Mouse (Mus musculus) frontal cortex, adult 2 months (tissue): ENCODE results near the gene Scoc. TPM values are rescaled to one million over a fixed set of nuclear protein-coding genes. Genes with fewer than 3 reads are reported as not detected.
"Not testable (repeated sequence)": the region's sequence is repeated elsewhere in the genome, so short reads cannot be mapped to it uniquely, and the experiment has no call there.

Experiments used
- DNase-seq, 2 experiments: peaks; one replicate each; pipeline ENCODE4 v3.0.0; 2022; ENCODE audit warnings: low spot score in 1 of 2; ENCODE audit errors: extremely low spot score in 1 of 2
- polyA plus RNA-seq: library from polyadenylated mRNA; depleted of rRNA; stranded (reverse); fragments of >200 nt; gene quantifications from 2 replicates; pipeline ENCODE4 v1.2.3, GENCODE M21; 2012; rRNA removed

The Scoc gene
- 264 and 324 TPM in 2 replicates for polyA plus RNA-seq

DNA sequence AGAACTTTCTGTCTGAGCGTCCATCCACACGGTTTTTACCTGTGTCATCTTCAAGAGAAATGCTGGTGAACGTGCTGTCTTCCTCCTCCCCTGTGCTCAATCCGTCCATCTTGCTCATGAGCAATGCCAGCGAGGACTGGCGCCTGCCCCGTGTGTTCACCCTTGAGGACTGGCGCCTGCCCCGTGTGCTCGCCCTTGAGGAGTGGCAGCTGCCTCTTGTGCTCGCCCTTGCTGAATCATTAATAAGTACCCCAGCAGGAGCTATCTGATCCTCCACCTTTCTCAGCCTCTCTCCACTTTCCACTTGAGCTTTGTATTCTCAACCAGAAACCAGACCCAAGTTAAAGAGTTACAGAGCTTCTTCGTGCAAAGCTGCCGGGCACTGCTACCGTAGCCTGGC is at the start of gene Scoc:
Scoc (minus strand) TSS at position 170 of the 400 bp plus-strand sequence.
- no peak for DNase-seq

DNA sequence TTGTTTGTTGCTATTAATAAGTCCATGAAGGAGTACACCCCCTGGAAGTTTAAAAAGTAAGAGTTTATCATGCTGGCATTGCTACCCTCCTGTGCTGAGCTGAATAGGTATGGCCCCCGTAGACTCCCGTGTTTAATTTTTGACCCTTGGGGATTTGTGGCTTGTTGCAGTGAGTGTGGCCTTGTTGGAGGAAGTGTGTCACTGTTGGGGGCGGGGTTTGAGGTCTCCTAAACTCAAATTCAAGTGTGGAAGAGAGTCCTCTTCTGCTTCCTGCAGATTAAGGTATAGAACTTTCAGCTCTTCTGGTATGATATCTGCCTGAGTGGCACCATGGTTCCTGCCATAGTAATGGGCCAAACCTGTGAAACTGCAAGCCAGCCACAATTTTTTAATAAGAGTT is 1.4 kb upstream of the Scoc start:
- DNase-seq: no peak

DNA sequence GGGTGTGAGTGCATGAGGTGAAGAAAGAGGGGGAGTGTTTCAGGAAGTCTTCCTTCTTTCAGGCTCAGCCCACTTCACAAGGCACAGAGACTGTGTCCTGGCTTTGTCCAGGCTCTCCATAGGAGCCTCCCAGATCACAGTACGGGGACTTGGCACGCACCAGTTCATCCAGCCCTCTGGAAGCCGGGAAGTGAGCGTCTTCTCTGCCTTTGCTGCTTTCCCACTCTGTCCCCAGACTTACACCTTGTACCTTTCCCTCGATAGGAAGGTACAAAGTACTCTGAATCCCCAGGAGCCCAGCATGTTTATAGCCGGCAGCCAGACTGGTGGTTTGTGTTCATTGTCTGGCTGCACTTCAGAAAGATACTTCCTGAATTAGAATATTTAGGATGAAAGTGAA is 1.1 kb downstream of the Scoc start:
- no peak for DNase-seq

DNA sequence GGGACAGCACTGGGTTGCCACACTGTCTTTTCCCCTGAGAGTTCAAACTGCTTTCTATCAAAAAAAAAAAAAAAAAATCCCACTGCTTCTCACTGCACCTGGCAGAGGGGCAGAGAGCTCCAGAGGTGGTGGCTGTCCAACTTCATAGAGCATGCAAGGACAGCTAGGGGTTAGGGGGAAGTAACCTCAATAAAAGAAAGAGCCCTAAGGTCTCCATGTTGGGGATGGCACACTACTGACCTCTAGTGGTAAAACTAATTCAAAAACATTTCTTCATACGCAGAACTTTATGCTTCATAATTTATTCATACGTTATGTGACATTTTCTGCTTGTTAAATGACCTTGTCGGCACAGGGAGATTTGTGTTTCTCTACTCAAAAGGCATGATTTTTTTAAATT is 7.1 kb downstream of the Scoc start:
- peak in 1 of 2 experiments; percentile 26 for DNase-seq

DNA sequence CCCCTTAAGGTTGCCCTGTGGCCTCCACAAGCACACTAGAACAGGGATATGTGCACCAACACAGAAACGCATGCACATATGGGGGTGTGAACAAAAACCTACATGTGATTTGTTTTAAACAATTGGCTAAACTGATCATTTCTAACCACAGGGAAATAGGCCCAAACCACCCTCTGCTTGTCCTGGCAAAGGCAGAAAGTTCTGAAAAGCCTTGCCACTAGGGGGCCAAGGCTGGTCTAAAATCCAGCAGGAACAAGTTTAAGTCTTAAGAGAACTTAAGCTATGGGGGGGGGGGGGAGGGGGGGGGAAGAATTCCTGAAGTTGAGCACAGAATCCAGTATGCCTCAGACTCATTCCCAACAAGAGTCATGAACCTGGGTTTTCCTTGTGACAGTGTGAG is 8.2 kb downstream of the Scoc start:
- DNase-seq: peak in 1 of 2 experiments; percentile 34

DNA sequence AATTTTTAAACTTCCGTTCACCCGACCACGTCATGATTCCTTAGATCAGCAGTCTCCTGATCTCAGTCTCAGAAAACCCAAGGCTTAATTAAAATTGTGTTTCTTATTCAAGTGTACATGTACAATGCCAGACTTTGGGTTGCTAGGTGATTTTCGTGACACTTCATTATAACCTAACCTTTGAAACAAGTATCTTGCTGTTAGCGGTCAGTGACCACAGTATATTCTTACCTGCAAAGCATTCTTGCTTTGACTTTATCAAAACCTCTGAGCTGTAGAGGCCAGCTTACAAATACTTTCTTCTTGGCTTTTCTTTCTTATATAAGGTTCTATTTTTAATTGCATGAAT is 15.2 kb downstream of the Scoc start:
- DNase-seq: peak in 1 of 2 experiments; percentile 8

DNA sequence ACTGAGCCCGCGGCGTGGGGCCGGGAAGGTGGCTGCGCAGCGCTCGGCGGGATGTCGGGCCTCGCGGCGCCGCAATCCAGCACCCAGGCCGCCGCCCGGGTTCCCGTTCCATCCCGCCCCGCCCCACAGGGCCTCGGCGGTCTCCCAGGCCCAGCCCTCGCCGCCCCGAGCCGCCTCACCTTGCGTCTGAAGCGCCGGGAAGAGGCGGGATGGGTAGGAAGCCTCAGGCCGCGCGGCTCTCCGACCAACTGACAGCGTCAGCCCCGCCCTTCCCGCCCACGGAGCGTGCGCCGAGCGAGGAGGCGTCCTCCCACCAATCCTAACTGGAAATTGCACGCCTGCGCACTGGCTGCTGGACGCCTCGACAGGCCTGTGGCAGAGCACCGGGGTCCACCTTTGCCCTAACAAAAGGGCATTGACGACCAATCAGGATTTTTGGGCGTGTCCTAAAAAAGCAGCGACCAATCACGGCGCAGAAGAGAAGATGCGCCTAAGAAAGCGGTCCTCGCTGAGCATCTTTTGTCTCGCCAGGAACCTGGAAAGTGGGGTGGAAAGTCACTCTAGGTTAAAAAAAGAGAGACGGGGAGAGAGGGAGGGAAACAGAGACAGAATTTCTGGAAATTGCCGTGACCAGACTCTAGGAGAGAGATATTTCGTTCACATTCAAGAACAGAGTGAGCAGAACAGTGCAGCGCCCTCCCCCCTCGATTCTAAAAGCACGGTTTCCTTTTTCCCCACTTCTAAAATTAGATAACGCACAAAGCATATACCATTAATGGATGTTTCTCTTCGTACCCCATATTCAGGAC is 15.7 kb downstream of the Scoc start:
- DNase-seq: peak; percentile 95 to 96

DNA sequence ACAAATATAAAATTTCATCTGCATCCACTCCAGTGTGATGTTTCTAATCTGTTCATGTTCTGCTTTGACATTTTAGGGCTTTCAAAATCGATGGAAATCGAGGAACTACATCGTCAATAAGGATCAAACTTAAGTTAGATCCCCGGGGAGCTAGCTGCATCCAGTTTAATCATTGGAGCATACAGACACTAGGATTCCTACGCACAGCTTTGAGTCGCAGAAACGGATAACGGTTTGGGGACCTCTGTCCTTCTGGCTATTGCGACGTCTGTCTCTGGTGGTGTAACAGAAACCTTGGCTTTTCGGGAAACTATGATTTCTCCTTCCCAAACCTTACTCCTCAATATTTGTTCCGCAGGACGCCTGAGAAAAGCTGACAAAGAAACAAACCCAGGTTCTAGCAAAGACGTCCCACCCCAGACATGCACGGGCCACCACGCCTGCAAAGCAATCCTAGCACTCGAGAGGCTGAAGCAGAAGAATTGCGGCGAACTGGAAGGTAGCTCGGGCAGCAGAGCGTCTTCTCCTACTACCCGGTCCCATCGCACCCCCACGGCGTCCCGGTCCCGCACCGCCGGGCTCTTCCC is 16.4 kb downstream of the Scoc start:
- peak in 1 of 2 experiments; percentile 15 for DNase-seq

DNA sequence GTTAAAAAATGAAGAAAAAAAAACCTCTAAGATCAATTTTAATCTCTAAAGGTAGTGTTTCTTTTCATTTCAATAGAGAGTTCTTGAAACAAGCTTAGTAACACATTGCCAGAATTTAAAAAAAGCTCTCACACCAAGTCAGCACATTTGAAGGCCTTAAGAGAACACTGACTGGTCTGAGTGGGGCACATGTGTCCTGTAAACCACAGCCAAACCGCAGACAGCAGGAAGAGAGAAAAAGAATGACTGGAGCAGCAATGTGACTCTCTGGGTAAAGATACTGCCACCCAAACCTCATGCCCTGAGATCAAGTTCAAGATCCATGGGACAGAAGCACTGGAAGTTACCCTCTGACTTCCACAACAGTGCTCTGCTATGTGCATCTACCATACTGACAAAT is 21.1 kb downstream of the Scoc start:
- no peak for DNase-seq

DNA sequence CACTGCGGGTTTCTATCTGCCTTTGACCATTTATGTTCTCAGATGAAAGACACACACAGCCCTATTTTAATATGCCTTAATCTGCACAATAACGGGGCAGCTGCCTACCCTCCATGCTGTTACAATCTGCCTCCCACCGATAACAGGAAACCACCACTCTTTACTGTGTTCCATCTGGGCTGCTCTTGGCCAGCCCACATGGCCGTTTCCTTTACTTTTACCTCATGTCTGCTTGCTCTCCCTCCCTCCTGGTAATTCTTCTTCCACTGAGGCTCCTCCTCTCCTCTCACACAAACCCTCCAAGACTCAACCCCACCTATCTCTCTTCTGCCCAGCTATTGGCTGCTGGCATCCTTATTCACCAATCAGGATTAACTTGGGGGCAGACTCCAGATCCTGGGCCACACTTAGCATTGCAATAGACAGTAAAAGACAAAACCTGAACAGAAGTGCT is 29.1 kb downstream of the Scoc start:
- DNase-seq: no peak

DNA sequence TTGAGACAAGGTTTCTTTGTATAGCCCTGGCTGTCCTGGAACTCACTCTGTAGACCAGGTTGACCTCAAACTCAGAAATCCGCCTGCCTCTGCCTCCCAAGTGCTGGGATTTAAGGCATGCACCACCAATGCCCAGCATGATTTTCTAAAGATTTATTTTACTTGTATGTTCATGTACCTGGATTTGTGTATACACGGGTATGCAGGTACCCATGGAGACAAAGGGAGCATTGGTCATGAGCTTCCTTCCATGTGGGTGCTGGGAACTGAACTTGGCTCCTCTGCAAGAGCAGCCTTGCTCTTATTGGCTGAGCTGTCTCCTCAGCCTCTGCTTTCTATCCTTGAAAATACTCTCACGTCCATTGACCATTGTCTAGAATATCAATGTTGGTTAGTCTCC is 29.6 kb downstream of the Scoc start:
- DNase-seq: not testable (repeated sequence)

DNA sequence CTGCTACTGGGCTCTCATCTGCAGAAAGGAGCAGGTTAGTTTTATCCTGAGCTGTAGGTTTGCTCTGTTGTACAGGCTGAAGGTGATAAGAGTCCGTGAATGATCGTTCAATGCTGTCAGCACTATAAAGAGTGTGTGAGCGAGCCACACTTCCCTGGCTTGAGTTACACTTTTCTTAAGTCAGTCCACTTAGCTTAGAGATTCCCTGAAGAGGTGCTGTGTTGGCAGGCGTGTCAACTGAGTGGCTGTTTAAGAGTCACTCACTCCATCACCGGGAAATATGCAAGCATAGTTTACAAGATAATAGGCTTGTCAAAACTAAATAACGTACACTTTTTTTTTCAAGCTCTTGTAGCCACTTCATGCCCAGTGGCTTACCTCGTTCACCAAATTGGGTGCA is 31.2 kb downstream of the Scoc start:
- no peak for DNase-seq

DNA sequence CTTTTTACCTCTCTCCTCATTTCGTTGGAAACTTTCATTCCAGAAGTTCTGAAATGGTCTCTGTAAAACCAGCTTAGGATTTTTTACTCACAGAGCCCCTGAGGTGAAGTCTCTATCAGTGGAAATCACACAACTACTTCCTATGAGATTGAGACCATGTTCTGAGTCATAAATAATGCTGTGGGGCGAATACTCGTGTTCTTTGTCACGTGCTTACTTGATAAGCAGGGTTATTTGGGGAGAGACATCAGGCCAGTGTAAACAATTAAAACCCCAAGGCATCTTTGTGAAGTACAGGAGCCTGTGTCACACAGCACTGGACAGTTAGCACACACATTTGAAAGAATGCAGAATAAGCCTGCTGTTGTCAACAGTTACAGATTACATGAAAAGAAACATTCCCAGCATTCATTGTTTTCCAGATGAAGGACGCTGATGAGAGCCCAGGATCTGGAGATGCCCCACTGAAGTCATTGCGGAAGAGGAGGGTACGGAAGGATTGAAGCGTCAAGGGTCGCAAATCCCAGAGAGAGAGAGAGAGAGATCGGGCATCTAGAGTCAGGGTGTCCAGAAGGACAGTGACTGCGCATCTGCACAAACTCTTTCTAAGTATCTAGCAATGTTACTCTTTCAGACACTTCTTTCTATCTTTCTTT is 32.0 kb downstream of the Scoc start:
- DNase-seq: no peak

DNA sequence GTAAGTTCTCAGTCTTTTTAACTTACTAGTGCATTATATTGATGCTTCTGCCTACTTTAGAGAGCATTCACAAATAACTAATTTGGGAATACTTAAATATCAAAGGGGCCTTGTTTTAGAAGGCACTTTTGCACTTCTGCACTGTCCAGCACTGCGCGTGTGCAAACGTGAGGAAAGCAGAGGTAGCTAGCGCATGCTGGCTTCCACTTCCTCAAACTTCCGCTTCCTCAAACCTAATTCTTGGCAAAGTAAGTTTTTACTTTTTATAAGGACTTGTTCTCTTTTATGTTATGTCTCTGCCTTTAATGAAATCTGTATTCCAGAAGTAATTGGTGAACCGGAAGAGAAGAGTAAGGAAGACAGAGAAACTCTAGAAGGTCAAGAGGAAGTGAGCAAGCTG is 33.0 kb downstream of the Scoc start:
- DNase-seq: no peak

DNA sequence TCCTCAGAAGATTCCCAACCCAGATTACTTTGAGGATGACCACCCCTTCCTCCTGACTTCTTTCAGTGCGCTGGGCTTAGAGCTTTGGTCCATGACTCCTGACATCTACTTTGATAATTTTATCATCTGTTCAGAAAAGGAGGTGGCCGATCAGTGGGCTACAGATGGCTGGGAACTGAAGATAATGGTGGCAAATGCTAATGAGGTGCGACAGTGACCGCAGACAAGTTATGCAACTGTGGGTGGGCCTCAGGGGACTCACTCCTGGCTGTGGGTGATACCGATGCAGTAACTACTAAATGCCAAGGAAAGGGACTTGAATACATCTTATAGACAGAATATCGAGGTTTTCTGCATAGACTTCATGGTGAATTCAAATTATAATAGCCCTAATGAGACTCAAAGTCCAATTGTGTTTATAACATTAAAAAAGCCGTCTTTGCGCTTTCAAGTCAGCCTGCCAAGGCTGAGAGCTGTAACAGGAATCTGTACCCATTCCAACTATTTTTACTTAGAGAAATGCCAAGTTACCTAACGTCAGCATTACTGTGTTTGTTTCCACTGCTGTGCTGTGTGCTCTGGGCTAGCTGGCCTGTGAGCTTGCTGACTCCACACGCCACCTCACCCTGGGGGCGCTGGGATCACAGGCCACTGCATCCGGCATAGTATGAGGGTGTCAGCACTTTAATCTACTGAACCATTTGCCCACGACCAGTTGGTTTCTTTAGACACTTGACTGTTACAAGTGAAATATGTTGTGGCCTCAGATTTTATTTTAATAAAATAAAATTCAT is 35.0 kb downstream of the Scoc start:
- DNase-seq: no peak

DNA sequence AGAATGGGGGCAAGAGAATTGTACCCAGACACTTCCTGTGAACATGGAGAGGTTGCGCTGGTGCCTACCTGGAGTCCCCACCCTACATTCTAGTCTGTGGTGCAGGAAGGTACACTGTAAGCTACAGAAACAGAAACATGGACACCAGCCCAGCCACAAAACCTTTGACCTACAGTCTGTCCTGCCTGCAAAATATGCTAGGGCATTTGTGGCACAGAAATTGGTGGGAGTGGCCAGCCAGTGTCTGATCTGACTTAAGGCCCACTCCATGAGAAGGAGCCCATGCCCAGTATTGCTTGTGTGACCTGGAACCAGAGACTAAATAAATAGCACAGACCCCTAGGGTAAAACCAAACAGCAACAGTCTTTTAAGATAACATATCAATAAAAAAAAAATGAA is 36.8 kb downstream of the Scoc start:
- DNase-seq: no peak

DNA sequence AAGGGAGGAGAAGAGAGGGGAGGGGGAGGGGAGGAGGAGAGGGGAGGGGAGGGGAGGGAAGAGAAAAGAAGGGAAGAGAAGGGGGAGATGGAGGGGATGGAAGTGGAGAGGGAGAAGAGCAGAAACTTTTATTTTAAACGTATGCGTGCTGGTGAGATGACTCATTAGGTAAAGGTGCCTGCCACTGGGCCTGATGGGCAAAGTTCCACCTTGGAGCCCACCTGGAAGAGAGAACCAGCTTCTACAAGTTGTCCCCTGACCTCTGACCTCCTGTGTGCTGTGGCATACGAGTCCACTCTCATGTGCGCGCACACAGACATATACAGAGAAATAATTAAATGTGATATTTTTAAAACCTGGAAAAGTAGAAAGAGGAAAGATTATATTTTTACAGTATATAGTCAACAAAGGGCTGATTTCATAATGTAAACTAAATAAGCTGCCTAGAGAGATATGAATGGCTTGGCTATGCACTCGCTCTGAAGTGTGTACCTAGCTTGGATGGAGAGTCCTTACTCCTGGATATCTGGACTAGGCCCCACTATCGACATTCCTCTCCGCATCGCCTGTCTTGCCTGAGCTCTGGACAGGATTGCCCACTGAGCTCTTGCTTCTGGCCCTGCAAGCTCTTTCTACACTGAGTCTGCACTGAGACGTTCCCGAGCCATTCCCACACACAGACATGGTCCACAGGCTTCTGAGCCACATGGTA is 39.2 kb downstream of the Scoc start:
- no peak for DNase-seq

DNA sequence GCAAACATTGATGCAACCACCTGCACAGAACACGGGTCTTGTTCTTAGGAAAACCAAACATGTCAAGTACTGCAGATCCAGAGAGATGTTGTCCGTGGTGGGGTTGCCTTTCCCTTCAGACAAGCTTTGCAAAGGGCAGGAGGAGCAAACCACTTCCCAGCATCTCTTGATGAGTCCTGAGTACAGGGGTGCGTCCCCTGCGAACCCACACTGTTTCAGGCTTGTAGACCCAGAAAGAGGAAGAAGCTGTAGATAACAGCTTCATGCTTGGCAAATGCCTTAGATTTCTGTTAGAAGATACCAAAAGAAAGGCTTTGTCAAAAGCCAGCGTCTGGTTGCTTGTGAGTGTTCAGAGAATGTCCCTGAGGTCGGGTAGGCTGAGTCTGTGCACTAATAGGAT is 40.2 kb downstream of the Scoc start:
- no peak for DNase-seq

DNA sequence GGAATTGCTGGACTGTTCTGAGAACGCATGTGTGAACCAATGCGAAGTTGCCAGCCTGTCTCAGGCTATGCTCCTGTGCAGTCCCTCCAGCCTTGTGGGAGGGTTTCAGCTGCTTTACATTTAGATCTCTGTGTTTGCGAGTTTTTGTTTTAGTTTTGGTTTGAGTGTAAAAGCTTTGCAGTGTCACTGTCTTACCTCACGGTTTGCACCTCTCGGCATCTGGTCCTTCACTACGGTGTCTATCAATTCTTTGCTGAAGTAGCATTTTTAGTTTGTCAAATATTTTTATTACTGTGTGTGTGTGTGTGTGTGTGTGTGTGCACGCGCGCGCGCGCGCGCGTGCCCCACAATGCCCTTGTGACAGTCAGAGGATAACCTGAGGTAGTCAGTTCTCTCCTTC is 41.3 kb downstream of the Scoc start:
- DNase-seq: no peak

DNA sequence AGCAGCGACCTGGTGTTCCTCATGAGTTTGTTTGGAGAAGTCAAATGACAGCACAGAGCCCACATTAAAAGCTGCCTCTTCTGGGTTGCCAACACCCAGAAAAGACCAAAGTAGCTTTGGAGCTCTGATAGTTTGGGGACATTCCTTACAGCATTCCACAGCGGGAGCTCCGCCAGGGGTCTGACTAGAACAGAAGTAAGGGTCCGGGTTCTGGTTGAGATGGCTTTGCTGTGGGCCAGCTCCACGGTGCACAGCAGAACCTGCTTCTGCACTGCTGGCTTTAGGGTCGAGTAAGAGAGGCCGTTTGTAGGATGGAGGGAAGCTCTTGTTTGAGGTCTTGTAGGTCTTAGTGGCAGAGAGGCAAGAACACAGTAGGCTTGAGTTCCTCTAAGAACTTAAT is 49.7 kb downstream of the Scoc start:
- no peak for DNase-seq
